Mouse (Mus musculus) liver, adult 2 months (tissue): ENCODE data around the gene Cdh22. TPM values are rescaled to one million over a fixed set of nuclear protein-coding genes. Genes with fewer than 3 reads are reported as not detected.

Experiments used
- DNase-seq: peaks from one replicate; pipeline ENCODE4 v3.0.0-alpha.2; 2011; ENCODE audit warnings: low read depth, low spot score; ENCODE audit errors: extremely low read depth
- H3K27ac ChIP-seq: fragments of 200-500 bp; replicated peaks from 2 replicates; pipeline ENCODE4 v1.5.1; 2012; ENCODE audit warnings: low read depth, mild to moderate bottlenecking, control low read depth, inconsistent platforms, low read length; ENCODE audit not compliant: insufficient read depth
- H3K27me3 ChIP-seq: fragments of 200-500 bp; 2 replicates; pipeline ENCODE4 v1.6.1; 2012; ENCODE audit warnings: mild to moderate bottlenecking, moderate library complexity, low read length, inconsistent platforms; ENCODE audit not compliant: control insufficient read depth, insufficient read depth
- H3K36me3 ChIP-seq: fragments of 200-500 bp; 2 replicates; pipeline ENCODE4 v1.6.1; 2012; ENCODE audit warnings: low read length, inconsistent platforms; ENCODE audit not compliant: control insufficient read depth, insufficient read depth
- H3K4me1 ChIP-seq: fragments of 200-500 bp; 2 replicates; pipeline ENCODE4 v1.6.1; 2011; ENCODE audit warnings: low read length; ENCODE audit not compliant: control insufficient read depth, insufficient read depth
- H3K4me3 ChIP-seq: fragments of 200-500 bp; 2 replicates; pipeline ENCODE4 v1.5.1; 2011; ENCODE audit warnings: low read depth, mild to moderate bottlenecking, control low read depth, low read length, moderate library complexity; ENCODE audit not compliant: insufficient read depth
- H3K79me2 ChIP-seq: fragments of 200-500 bp; 2 replicates; pipeline ENCODE4 v1.6.1; 2012; ENCODE audit warnings: inconsistent platforms, mild to moderate bottlenecking, low read length, moderate library complexity; ENCODE audit not compliant: control insufficient read depth, insufficient read depth
- H3K9ac ChIP-seq: fragments of 200-500 bp; 2 replicates; pipeline ENCODE4 v1.6.1; 2012; ENCODE audit warnings: low read depth, mild to moderate bottlenecking, control low read depth, inconsistent platforms, low read length
- CTCF ChIP-seq: fragments of 200-500 bp; IDR thresholded peaks from 2 replicates; pipeline ENCODE4 v1.5.1; 2011; ENCODE audit warnings: low read depth, low read length, control low read depth
- POLR2A ChIP-seq: fragments of 200-500 bp; IDR thresholded peaks from 2 replicates; pipeline ENCODE4 v1.6.1; 2011; ENCODE audit warnings: low read length, control low read depth; ENCODE audit not compliant: insufficient read depth; ENCODE audit errors: extremely low read depth
- WGBS: fragments of 180-500 bp; shearing (Covaris S2); methylation state at CpG from one replicate; pipeline ENCODE4 v1.1.7; 2018; 5-methylcytosine and 5-hydroxymethylcytosine counted together
- polyA plus RNA-seq: library from polyadenylated mRNA; depleted of rRNA; stranded (reverse); fragments of >200 nt; gene quantifications from 2 replicates; pipeline ENCODE4 v1.2.3, GENCODE M21; 2012
- total RNA-seq: library from RNA; depleted of rRNA; stranded (reverse); fragments of >200 nt; gene quantifications from 2 replicates; pipeline ENCODE4 v1.2.3, GENCODE M21; 2014

Cdh22 gene
- total and polyA plus RNA-seq, 2 experiments: not detected

GRCm38 (mm10) chr2:165153006-165153405 is 81.6 kb downstream of the Cdh22 start:
- H3K4me3 ChIP-seq: no peak overlapping the region
- no peak overlapping the region for H3K9ac ChIP-seq
- H3K27ac ChIP-seq: no peak overlapping the region
- no peak for DNase-seq
- no peaks in the 10 kb centered on the region; the same call in 1 of the 2 replicates for H3K27me3 ChIP-seq
- H3K36me3 ChIP-seq: no peaks in the 10 kb centered on the region
- TF ChIP-seq POLR2A (no peak), CTCF (no peak)
- no peaks in the 10 kb centered on the region for H3K4me1 ChIP-seq
- WGBS: 25% methylated on average over 12 of the region's 12 CpGs
- no peaks in the 10 kb centered on the region for H3K79me2 ChIP-seq

DNA sequence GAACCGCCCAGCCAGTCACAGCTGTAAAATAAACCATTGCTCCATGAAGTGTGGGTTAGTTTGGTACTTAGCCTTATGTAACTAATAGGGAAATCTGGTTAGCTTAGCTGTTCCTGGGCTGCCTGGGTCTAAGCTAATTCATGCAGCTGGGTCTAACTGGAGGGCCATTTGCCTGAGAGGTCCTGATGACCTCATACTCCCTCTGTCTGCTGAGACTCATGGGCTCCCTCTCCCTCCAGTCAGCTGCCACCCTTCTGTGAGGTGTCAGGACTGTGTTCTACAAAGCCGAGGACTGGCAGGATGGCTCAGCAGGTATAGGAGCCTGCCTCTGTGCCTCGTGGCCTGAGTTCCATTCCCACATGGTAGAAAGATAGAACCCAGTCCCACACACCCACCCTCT is 84.9 kb downstream of the Cdh22 start:
- no peak for DNase-seq
- TF ChIP-seq CTCF (no peak), POLR2A (no peak)
- no peaks in the 10 kb centered on the region for H3K79me2 ChIP-seq
- H3K4me3 ChIP-seq: no peak overlapping the region
- no peaks in the 10 kb centered on the region for H3K4me1 ChIP-seq
- H3K36me3 ChIP-seq: no peaks in the 10 kb centered on the region
- no peak overlapping the region for H3K27ac ChIP-seq
- no peaks in the 10 kb centered on the region; the same call in 1 of the 2 replicates for H3K27me3 ChIP-seq
- WGBS: 65% methylated on average over 3 of the region's 3 CpGs
- no peak overlapping the region for H3K9ac ChIP-seq

DNA sequence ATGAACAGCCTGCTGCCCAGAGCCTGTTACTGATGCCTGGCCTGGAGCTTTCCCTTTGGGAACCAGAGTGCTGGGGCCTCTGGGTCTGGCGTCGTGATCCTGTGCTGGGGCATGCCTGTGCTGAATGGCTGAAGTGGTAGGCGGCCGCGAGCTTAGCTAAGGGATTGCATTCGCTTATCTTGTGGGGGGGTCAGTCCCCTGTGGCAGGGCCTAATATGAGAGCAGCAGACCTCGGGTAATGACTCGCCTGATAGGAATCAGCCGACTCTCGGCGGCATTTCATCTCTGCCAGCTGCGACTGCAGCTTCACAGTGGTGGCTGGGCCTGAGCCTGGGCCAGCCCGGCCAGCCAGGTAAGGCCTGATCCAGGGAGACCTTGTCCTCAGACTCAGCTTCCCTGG is 88.8 kb downstream of the Cdh22 start:
- Histone ChIP-seq H3K27ac (no peak overlapping the region), H3K79me2 (no peaks in the 10 kb centered on the region), H3K4me1 (no peaks in the 10 kb centered on the region), H3K36me3 (no peaks in the 10 kb centered on the region), H3K9ac (no peak overlapping the region), H3K4me3 (no peak overlapping the region), H3K27me3 (peaks cover 3% of the 10 kb centered on the region)
- DNase-seq: no peak
- WGBS: 79% methylated on average over 13 of the region's 13 CpGs
- no peak for TF ChIP-seq POLR2A
- TF ChIP-seq CTCF: no peak

- Histone ChIP-seq H3K27me3 (peaks cover 3% of the 10 kb centered on the region), H3K79me2 (no peaks in the 10 kb centered on the region), H3K9ac (no peak overlapping the region), H3K27ac (no peak overlapping the region), H3K4me1 (no peaks in the 10 kb centered on the region), H3K36me3 (no peaks in the 10 kb centered on the region), H3K4me3 (no peak overlapping the region)
- no peak for TF ChIP-seq POLR2A
- no peak for TF ChIP-seq CTCF
- 54% methylated on average over 14 of the region's 14 CpGs for WGBS
- DNase-seq: no peak
Measured at GRCm38 (mm10) chr2:165143487-165143886, 91.2 kb downstream of the Cdh22 start.

GRCm38 (mm10) chr2:165136049-165136448 is 98.6 kb downstream of the Cdh22 start:
- Histone ChIP-seq H3K4me3 (no peak overlapping the region), H3K36me3 (no peaks in the 10 kb centered on the region), H3K79me2 (no peaks in the 10 kb centered on the region), H3K4me1 (no peaks in the 10 kb centered on the region), H3K27me3 (no peaks in the 10 kb centered on the region), H3K27ac (no peak overlapping the region), H3K9ac (no peak overlapping the region)
- TF ChIP-seq POLR2A (no peak), CTCF (no peak)
- no peak for DNase-seq
- 19% methylated on average over 16 of the region's 16 CpGs for WGBS

GRCm38 (mm10) chr2:165133566-165133965 is 101.1 kb downstream of the Cdh22 start:
- no peak overlapping the region for H3K27ac ChIP-seq
- TF ChIP-seq CTCF (no peak), POLR2A (no peak)
- no peak overlapping the region for H3K9ac ChIP-seq
- H3K79me2 ChIP-seq: no peaks in the 10 kb centered on the region
- no peaks in the 10 kb centered on the region for H3K27me3 ChIP-seq
- 6% methylated on average over 15 of the region's 15 CpGs for WGBS
- no peaks in the 10 kb centered on the region for H3K36me3 ChIP-seq
- DNase-seq: no peak
- no peak overlapping the region for H3K4me3 ChIP-seq
- H3K4me1 ChIP-seq: no peaks in the 10 kb centered on the region
